Mouse (Mus musculus): ENCODE measurements around the gene Gm44579.

The Gm44579 gene

DNA sequence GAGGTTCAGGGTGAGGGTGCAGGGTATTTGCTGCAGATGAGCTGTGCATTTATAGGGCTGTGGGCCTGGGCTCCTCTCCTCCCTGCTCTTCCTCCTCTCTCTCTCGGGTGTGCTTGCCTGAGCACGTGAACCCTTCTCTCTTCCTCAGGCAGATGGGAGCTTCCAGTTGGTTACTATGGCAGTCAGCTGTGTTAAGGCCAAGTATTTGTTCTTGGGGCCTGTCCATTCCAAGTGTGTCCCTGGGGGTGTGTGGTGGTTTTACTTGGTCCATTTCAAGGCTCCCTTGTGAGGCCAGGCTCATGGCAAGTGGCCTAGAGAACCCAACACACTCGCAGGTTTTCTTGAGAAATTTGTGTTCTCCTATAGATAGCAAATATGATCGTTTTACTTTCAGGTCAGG is at the start of gene Gm44579, which contains the start of gene Olfr287:
Gene Gm44579, minus strand, starts transcription at position 101 of the 400 bp plus-strand sequence.
Gene Olfr287, minus strand, starts transcription at position 180 of the 400 bp plus-strand sequence.
- TF ChIP-seq GATA4 (IDR thresholded peaks at IDR 0.05; ENCODE audit: insufficient replicate concordance, low read length), result no peak

DNA sequence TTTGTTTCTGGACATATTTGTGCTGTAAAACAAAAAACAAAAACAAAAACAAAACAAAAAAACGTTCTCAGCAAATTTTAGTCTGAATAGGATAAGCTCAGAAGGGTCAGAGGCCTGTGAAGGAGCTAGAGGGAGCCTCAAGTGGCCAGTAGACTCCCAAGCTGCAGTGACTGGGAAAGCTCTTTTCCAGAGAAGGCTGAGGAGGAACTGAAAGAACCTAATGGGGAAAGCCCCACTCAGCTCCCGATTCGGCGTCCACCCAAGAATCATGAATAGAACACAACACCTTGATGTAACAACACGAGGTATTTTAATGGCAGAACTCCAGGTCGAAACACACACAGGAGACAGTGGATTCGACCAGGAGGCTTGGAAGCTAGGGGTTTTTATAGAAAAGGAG is 37.0 kb upstream of the Gm44579 start:
- TF ChIP-seq GATA4 (IDR thresholded peaks at IDR 0.05; ENCODE audit: insufficient replicate concordance, low read length), result no peak

- no peak for TF ChIP-seq GATA4 (IDR thresholded peaks at IDR 0.05; ENCODE audit: insufficient replicate concordance, low read length)
These were observed 36.4 kb upstream of the Gm44579 start, which contains the start of gene H1fnt for GRCm38 (mm10) chr15:98257193-98257592. TSS of gene H1fnt (minus strand) at chr15:98257293.

- no peak for TF ChIP-seq GATA4 (IDR thresholded peaks at IDR 0.05; ENCODE audit: insufficient replicate concordance, low read length)
These were observed 35.5 kb upstream of the Gm44579 start for GRCm38 (mm10) chr15:98256271-98256670.

DNA sequence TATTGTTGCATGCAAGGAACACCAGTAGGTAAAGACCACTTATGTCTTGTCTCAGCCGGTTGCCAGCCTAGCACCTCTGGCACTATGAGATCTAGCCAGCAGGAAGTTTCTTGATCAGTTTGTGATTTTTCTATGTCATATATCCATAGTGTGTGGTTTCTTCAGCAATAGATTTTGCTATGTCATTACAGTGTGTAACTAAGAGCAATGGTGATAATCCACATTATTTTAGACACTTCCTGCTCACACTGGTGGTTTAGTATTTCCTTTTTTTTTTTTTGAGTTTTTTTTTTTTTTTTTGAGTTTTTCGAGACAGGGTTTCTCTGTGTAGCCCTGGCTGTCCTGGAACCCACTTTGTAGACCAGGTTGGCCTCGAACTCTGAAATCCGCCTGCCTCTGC is 14.7 kb upstream of the Gm44579 start:
- TF ChIP-seq GATA4 (IDR thresholded peaks at IDR 0.05; ENCODE audit: insufficient replicate concordance, low read length), result no peak

- TF ChIP-seq GATA4 (IDR thresholded peaks at IDR 0.05; ENCODE audit: insufficient replicate concordance, low read length), result no peak
These were observed 13.6 kb upstream of the Gm44579 start, which contains the start of gene Olfr286 for GRCm38 (mm10) chr15:98234350-98234749. TSS of gene Olfr286 (minus strand) at chr15:98234450.

- TF ChIP-seq GATA4 (IDR thresholded peaks at IDR 0.05; ENCODE audit: insufficient replicate concordance, low read length), result no peak
These were observed 5.3 kb upstream of the Gm44579 start for GRCm38 (mm10) chr15:98226096-98226495.

DNA sequence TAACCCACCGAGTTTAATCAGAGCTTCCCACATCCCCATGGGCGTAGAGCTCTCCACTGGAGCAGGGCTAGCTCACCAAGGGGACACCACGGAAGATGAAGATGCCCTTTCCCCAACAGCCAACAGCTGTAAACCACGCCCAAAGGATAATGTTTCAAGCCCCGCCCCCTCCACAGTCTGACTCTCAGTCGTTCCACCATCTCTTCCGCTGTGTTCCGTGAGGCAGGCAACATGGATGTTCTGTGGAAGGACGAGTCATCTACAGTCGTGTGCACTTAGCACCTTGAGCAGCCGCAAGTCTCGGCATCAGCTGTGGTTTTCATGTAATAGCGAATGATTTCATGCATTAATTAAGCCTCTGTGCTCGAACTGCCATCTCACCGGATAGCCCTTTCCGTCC is 4.8 kb upstream of the Gm44579 start:
- no peak for TF ChIP-seq GATA4 (IDR thresholded peaks at IDR 0.05; ENCODE audit: insufficient replicate concordance, low read length)

DNA sequence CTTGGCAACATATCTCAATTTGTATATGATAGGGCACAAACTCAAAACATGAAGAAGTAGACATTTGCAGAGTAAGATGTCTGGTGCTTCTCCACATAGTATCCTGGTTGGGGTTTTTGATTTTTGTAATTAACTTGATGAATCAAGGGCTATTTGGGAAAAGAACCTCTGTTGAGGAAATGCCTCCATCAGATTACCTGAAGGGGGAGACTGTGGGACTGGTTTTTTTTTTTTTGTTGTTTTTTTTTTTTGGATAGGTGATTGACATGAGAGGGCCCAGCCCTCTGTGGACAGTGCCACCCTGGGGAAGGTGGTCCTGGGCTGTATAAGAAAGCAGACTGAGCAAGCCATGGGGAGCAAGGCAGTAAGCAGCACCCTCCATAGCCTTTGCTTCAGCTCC is 1.6 kb upstream of the Gm44579 start:
- no peak for TF ChIP-seq GATA4 (IDR thresholded peaks at IDR 0.05; ENCODE audit: insufficient replicate concordance, low read length)

DNA sequence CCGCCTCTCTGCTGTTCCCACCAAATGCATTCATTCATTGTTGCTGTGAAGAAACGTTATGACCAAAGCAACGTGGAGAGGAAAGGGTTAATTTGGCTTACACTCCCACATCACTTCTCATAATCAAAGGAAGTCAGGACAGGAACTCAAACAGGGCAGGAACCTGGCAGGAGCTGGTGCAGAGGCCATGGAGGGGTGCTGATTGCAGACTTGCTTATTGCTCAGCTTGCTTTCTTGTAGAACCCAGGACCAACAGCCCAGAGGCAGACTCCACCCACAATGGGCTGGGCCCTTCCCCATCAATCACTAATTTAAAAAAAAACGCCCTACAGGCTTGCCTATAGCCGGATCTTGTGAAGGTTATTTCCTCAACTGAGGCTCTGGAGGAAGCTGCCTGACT is 6.6 kb downstream of the Gm44579 start:
- no peak for TF ChIP-seq GATA4 (IDR thresholded peaks at IDR 0.05; ENCODE audit: insufficient replicate concordance, low read length)

- TF ChIP-seq GATA4 (IDR thresholded peaks at IDR 0.05; ENCODE audit: insufficient replicate concordance, low read length), result no peak
These were observed 7.4 kb downstream of the Gm44579 start for GRCm38 (mm10) chr15:98213336-98213870.

GRCm38 (mm10) chr15:98209676-98210075 is 11.1 kb downstream of the Gm44579 start:
- no peak for TF ChIP-seq GATA4 (IDR thresholded peaks at IDR 0.05; ENCODE audit: insufficient replicate concordance, low read length)

DNA sequence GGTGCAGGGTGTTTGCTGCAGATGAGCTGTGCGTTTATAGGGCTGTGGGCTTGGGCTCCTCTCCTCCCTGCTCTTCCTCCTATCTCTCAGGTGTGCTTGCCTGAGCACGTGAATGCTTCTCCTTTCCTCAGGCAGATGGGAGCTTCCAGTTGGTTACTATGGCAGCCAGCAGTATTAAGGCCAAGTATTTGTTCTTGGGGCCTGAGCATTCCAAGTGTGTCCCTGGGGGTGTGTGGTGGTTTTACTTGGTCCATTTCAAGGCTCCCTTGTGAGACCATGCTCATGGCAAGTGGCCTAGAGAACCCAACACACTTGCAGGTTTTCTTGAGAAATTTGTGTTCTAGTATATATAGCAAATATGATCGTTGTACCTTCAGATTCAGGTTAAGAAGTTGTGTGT is 25.3 kb downstream of the Gm44579 start, which contains the start of gene Olfr288:
Gene Olfr288, minus strand, starts transcription at position 101 of the 400 bp plus-strand sequence.
- TF ChIP-seq GATA4 (IDR thresholded peaks at IDR 0.05; ENCODE audit: insufficient replicate concordance, low read length), result no peak

GRCm38 (mm10) chr15:98184456-98184855 is 36.3 kb downstream of the Gm44579 start:
- no peak for TF ChIP-seq GATA4 (IDR thresholded peaks at IDR 0.05; ENCODE audit: insufficient replicate concordance, low read length)

- TF ChIP-seq GATA4 (IDR thresholded peaks at IDR 0.05; ENCODE audit: insufficient replicate concordance, low read length), result no peak
These were observed 38.8 kb downstream of the Gm44579 start for GRCm38 (mm10) chr15:98181856-98182570.

GRCm38 (mm10) chr15:98181132-98181711 is 39.6 kb downstream of the Gm44579 start:
- peak; percentile 95; the same call in 1 of the 2 replicates for TF ChIP-seq GATA4 (IDR thresholded peaks at IDR 0.05; ENCODE audit: insufficient replicate concordance, low read length)

All from liver, adult (tissue).